Mouse (Mus musculus) CD8-positive naive resting alpha-beta T cell, adult 2 months (primary cell): Measurements from ENCODE around the gene Gas8.
A peak's percentile ranks its signal among the peaks of the same experiment; 100 is the strongest.
"Not testable (repeated sequence)": the region's sequence is repeated elsewhere in the genome, so short reads cannot be mapped to it uniquely, and the experiment has no call there.

Experiments
- DNase-seq, 2 experiments: peaks; one replicate each; pipeline ENCODE4 v3.0.0; 2022; ENCODE audit warnings: low read depth in 2 of 2, low spot score in 2 of 2

The Gas8 gene

DNA sequence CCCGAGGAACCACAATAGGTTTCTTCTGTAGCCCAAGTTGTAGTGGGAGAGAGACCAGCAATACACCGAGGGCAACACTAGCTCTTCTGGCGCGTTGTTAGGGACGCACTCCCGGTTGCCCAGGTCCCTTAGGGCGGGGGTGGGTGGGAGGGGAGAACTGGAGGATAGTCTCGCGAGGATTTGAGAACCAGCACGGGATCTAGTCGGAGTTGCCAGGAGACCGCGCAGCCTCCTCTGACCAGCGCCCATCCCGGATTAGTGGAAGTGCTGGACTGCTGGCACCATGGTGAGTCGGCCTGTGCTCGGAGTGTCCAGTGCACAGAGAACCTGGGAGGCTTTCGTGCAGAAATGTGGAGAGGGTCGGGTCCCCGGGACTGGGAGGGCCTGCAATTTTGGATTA lies at the start of gene Gas8:
TSS of gene Gas8 (plus strand) at position 168 of the 400 bp plus-strand sequence.
- DNase-seq, result peak; percentile 57 to 63

DNA sequence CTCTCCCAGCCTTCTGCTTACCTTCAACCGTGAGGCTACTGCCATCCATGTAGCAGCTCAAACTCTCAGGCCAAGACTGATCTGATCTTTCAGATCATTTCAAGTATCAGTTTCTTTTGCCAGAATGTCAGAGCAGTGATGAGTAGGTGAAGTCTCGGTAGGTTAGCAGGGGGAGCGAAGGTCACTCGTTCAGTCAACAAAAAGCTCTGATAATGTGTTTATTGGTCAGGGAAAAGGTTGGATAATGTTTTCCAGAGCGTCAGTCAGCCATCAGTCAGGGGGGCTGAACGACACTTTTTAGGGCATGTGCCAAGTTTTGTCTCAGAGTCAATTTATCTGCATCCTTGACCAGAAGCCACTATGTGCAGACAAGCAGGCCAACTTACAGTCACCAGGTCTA lies 45.6 kb upstream of the Gas8 start:
- DNase-seq, result not testable (repeated sequence)

DNA sequence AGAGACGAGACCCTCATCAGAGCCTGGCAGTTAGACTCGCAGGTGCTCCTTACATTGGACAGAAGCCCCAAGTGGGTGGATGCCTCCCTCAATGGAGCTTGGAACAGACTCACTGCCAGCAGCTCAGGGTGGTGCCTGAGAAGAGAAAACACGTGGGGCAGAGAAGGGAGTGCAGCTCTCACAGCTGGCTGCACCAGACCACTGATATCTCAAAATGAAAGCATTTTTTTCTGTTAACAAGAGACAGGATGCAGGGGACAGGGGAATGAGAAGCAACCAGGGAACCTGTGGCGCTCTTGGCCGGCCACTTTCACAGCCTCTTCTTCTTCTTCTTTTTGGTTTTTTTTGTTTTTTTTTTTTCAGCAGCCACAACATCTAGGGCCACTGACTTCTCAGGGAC lies 44.1 kb upstream of the Gas8 start:
- not testable (repeated sequence) for DNase-seq

DNA sequence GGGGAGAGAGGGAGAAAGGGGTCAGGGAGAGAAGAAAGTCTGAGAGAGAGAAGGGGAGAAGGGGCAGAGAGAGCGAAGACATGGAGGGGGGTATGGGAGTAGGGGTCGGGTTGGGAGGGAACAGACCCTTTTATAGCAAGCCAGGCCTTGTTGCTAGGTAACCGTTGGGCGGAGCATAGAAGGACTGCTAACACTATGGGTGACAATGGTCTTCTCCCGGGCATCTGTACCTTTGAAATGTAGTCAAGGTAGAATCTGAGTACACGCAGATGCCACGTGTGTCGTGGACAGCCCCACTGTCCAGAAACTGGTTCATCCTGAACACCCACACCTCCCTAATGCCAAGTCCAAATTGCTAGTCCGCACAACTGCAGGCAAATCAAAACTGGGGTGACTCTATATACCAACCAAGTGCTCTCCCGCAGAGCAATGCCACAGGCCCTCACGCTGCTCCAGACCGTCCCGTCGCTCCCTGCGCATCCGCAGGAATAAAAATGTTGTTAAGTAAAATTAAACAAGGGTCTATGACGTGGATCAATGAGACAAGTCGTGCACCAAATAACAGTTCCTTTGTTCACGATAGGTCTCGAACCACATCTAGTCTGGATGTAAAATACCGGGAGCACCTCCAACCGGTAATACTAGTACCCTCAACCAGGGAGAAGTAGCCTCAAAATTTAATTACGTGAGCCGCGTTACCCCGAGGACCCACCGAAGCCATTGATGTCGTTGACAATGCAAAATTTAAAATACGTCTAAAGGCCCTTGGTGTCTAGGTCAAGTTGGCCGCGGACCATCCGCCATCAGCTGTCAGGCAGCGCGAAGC lies 41.5 kb upstream of the Gas8 start:
- DNase-seq, result peak in 1 of 2 experiments; percentile 4

DNA sequence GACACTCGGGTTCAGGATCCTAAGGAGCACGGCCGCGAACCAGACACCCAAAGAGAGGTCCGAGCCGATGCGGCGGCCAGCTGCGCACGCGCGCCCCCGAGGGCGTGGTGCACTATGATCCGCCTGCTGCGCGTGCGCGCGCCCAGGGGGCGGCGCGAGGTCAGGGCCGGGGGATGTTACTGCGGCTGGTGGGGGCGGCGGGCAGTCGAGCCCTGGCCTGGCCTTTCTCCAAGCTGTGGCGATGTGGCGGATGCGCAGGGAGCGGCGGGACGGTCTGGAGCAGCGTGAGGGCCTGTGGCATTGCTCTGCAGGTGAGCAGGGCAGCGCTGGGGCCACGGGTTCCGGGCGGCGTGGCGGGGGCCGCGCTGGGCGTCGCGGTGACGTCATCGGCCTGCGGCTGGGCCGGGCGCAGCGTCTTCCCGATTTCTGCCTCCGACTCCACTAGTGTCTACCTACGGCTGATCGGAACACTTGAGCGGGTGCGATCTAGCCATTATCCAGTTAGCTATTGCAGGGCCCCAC lies 40.8 kb upstream of the Gas8 start, which contains the start of gene Afg3l1:
TSS of gene Afg3l1 (plus strand) at position 167 of the 522 bp plus-strand sequence.
- peak; percentile 78 to 86 for DNase-seq

DNA sequence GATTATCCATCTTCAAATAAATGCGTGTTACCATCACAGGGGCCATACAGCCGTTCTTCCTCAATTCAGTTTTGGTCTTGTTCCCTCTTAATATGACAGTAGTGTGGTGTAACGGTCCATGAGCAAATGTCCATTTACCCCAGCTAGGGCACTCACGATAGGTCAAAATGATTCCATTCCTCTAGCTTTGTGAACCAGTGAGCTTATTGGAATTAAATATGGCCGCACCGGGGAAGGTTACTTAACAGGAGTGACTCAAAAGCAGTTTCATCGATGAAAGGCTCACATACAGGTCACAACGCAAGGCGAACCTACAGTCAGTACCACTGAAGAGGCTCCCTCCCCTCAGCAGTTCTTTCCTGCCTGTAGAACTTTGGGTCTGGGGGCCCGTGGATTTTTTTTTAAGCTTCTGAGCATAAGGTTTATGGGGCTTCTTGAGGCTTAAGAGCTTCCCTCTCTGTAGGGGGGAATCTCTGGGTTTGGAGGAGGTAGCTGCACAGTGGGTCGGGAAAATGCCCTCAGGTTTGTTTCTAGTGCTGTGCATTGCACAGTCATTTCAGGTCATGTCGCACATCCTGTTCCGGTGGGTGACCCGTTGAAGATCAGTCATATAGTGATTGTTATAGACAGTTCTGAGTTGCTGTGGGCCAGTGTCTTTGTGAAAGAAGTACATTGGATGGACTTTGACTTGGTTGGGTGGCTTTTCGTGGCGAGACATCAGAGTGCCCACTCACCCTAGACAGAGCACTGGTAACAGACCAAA lies 40.0 kb upstream of the Gas8 start:
- DNase-seq, result peak in 1 of 2 experiments; percentile 15

DNA sequence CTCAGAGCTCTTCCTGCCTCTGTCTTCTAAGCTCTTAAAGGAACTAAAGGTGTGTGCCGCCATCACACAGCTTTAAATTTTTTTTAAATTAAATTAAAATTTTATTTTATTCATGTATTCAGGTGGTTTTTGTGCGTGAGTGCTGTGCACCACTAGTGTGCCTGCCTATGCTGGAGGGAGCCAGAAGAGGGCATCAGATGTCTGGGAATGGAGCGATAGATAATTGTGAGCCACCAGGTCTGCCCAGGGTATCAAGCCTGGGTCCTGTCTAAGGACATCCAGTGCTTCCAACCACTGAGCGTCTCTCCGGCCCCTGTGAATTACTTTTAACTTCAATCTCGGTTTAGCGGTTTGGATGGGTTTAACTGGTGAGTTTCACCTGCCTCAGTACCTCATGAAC lies 36.0 kb upstream of the Gas8 start:
- no peak for DNase-seq

DNA sequence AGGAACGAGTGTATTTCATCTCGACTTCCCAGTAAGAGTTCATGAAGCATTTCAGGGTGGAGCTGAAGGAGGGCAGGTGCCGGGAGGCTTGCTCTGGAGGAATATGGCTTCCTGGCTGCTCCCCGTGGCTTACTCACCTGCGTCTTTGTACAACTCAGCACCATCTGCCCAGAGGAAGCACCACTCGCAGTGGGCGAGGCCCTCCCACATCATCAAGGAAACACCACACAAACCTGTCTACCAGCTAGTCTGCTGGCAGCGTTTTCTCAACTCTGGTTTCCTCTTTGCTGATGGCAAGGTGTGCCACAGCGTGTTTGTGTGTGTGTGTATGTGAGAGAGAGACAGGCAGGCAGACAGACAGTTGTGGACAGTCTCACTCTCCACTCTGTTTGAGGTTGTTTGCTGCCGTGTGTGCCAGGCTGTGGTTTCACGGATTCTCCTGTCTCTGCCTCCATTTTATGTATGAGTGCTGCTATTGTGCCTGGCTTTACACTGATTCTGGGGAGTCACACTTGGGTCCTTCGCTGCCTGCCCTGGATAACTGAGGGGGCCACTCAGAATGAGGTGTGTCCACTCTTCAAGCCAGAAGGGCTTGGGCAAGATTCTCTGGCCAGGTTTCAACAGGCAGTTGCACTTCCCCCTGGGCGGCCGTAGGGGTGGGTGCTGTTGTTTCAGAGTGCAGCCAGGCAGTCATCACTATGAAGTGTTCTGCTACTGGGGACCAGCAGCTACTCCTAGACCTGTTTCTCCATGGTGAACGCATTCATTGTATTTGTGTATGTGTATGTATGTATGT lies 27.2 kb upstream of the Gas8 start:
- no peak for DNase-seq

DNA sequence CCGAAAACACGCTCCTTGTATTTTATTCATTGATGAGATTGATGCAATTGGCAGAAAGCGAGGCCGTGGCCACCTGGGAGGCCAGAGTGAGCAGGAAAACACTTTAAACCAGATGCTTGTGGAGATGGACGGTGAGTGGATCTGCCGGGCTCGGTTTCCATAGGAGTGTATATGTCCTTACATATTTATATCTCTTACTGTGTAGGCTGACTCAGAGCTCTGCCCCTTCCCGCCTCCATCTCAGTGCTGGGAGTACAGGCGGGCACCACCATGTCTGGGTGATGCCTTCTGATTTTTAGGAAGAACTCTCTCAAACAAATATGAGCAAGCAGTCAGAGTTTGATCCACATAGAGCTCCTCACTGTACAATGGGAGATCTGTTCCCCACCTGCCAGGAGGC lies 25.7 kb upstream of the Gas8 start:
- no peak for DNase-seq

DNA sequence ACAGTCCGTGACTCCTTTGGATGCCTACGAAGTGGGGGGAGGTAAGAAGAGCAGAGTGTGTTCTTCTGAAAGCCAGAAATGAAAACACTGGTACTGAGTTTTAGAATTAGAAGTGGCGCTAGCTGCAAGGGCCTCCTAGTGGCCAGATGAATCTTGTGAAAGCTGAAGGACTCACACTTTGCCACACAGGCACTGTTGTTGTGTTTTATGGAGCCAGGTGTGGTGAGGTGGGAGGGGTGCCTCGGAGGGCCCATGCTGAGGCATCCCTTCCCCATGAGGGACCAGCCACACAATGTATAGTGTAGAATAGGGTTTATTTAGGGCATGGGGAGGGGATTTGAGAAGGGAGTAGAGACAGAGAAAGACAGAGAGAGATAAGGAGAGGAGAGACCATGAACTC lies 20.9 kb upstream of the Gas8 start:
- no peak for DNase-seq

DNA sequence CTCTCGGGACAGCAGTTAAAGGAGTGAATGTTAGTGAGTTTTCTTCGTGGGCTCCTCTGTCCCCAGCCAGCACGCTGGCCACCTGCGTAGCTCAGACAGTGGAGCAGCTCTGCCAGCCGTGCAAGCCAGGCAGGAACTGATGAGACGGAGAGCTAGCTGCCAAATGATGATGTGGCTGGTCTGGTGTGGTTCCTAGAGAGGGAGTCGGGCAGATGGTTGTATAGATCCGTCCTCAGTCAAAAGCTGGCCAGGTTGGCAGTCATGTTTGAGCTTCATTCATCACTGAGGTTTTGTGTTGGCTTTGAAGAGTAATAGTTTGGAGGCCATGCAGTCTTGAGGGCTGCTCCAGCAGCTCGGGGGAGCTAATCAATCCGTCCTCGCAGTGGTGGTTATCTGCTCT lies 19.7 kb upstream of the Gas8 start:
- DNase-seq, result no peak

DNA sequence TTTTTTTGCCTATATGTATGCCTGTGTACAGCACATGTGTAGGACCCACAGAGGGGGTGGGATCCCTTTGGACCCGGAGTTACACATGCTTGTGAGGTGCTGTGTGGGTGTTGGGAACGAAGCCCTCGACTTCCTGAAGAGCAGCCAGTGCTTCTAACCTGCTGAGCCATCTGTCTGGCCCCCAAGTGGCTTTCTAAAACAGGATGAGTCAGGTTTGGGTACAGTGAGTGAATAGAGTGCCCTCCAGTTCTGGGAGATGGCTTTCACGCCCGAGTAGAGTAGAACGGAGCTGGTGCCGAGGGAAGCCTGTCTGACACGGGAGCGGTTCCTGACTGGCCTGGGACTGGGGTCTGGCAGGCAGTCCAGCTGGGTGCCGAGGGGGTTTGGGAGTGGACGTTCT lies 19.1 kb upstream of the Gas8 start:
- DNase-seq, result no peak

DNA sequence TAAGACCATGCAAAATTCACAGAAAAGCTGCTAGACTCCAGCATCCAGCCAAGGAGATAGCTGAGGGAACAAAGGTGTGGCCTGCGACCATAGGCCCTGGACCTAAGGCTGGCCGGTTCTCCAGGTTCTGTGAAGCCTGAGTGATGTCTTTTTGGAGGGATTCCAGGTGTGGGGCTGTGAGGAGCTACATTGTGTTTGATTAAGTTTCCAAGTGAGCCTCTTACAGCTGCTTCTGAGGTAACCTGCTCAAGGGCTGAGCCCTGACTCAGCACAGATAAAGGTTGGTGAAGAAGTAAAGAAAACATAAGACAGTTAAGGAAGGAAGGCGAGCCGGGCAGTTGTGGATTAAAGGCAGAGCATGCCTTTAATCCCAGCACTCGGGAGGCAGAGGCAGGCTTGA lies 16.4 kb upstream of the Gas8 start:
- no peak for DNase-seq

DNA sequence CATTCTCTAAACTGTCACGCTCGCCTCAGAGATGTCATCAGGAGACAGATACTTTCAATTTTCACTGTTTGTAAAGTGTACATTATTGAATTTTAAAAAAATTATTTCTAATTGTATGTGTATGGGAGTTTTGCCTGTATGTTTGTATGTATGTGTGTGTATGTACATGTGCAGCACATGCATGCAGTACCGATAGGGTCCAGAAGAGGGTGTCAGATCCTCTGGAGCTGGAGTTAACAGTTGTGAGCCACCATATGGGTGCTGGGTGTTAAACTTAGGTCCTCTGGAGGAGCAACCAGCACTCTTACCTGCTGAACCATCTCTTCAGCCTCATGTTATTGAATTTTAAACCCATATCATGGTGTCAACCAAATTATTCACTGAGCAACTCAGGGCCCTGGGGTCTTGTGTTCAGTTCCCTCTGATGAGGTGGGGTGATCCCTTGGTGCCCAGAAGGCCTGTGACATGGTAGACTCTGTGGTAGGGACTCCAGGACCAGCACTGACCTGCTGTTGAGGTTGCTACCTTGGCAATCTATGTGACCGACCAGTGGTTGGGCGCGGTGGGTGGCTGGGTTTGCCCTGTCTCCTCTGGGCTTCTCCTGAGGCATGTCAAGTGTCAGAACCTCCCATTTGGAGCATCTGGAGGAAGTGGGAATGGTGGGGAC lies 14.7 kb upstream of the Gas8 start:
- DNase-seq, result no peak

DNA sequence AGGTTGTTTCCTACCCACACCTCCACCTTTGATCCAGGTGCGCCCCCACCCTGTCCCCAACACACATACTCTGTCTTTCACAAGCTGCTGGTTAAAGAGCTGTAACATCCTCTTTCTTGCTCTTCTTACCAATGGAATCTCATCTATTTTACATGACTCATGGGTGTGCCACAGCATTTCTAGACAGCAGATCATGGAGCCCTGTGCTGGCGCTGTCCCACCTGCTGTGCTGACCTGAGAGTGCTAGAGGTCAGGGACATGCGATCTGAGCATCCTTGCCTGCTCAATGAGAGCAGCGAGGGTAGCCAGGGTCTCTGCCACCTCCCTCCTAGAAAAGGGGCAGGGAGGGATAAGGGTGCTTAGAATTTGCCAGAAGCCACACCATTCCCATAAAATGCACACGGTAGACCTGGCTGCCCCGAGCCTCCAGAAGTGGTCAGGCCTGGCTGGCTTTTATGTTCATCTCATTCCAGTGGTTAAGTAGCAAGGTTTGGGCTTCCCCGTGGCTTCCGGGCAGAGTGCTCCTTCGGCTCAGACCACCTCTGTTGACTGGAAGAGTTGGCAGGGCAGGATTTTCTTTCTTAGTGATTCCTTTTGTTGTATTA lies 13.9 kb upstream of the Gas8 start:
- DNase-seq, result no peak

DNA sequence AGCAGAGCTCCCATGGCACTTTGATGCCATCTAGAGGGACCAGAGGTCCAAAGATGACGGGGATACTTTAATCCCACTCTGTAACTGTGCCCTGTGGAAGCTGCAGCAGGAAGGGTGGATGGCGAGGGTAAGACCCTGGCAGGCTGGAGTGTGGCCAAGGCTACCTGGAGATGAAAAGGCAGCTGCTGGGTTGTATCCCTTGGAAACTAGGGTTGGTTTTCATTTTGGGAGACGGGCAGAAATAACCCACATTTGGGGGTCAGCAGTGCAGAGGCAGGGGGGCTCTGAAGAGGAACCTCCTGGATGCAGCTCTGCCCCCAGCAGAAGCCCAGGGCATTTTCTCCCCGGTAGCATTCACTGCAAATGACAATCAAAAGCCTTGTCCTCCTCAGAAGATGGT lies 13.4 kb upstream of the Gas8 start:
- DNase-seq, result no peak

DNA sequence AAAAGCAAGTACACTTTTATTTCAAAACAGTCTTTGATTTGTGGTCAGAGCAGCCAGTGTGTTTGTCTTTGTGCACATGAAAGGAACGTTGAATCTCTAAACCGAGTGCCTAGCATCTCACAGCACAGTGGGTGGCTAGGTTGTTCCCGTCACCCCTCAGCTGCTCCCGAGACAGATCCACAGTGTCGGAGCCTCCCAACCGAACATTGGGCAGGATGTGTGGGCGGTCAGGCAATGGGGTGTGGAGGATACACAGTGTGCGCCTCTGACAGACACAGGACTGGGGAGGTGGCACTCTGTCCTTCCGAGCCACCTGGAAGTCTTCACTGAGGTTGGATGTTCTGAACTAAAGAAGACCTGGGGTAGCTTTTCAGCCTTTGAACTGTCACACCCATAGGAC lies 12.9 kb upstream of the Gas8 start:
- DNase-seq, result no peak

DNA sequence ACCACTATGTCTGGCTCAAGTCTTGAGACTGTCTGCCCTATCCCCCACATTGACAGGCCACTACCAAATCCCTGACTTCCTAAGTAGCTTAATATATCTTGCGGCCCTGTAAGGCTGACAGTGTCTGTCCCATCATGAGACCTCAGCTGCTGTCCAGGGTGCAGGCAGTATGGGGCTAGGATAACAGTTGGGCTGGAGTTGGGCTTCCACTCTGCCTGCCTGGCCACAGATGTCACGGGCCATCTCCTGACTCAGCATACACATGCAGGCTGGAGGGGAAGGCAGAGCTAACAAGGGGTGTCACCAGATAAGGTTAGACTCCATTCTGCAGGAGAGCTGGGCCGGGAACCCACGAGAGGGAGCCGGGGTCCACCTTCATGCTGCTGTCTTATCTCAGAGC lies 11.5 kb upstream of the Gas8 start:
- no peak for DNase-seq

DNA sequence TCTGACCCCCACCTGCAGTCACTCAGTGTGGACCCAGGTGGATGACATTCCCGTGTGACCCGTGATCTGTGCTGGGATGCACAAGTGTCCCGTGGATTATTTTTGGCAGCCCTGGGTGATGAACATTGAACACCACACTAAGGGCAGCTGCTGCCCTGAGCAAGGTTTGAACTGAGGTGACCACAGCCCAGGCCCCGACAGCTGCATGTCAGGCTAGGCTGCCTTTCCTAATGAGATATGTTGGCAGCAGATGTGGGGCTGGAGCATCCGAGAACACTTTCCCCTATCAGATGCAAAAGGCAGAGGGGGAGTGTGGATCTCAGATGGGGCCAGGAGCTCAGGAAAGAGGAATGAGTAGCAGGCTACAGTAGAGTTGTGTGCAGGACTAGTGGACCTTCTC lies 7.8 kb upstream of the Gas8 start:
- DNase-seq, result no peak

DNA sequence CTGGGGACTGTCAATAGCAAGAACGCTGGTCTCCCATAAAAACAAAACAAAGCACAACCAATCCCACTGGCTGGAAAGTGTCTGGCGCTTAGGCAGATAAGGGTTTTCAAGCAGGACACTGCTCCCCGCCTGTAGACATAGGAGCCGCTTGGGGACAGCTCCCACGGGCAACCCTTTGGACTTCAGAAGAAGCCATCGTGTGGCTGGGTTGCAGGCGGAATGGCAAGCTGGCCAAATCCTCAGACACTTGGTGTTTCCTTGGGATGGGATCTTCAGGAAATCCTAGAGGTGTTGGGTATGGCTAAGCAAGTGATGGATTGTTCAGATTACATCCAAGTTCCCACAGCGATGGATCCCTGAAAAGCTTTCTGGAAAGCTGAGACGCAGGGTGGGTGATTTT lies 4.5 kb upstream of the Gas8 start:
- DNase-seq, result no peak
